Mouse (Mus musculus): ENCODE measurements around the gene Tgfbr3.
A peak's percentile ranks its signal among the peaks of the same experiment; 100 is the strongest.
"Not testable (repeated sequence)": the region's sequence is repeated elsewhere in the genome, so short reads cannot be mapped to it uniquely, and the experiment has no call there.

The Tgfbr3 gene

GRCm38 (mm10) chr5:107282561-107283307 lies 6.7 kb downstream of the Tgfbr3 start:
- no peak for DNase-seq (ENCODE audit: low read depth, low spot score)

- no peak for DNase-seq (ENCODE audit: low read depth, low spot score)
Measured at GRCm38 (mm10) chr5:107279263-107279662, 10.2 kb downstream of the Tgfbr3 start.

DNA sequence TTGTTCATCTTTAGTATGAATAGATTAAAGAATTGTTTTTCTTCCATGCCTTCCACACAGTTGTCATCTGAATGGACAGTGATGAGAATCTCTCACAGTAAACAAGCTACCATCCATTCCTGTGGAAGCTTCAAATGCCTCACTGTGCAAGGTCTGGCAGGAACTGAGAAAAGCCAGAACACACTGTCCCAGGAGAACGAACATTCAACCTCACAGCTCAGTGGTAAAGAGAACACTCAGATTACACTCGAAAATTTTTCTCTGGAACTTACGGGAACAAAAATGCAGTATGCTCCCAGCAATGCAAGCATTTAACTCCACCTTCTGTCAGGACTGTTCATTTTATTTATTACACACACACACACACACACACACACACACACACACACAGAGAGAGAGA lies 13.2 kb downstream of the Tgfbr3 start:
- no peak for DNase-seq (ENCODE audit: low read depth, low spot score)

GRCm38 (mm10) chr5:107272252-107273028 lies 17.0 kb downstream of the Tgfbr3 start:
- DNase-seq (ENCODE audit: low read depth, low spot score), result no peak

GRCm38 (mm10) chr5:107269006-107269328 lies 20.5 kb downstream of the Tgfbr3 start:
- DNase-seq (ENCODE audit: low read depth, low spot score), result no peak

- DNase-seq (ENCODE audit: low read depth, low spot score), result no peak
Measured at GRCm38 (mm10) chr5:107268121-107269005, 21.1 kb downstream of the Tgfbr3 start.

DNA sequence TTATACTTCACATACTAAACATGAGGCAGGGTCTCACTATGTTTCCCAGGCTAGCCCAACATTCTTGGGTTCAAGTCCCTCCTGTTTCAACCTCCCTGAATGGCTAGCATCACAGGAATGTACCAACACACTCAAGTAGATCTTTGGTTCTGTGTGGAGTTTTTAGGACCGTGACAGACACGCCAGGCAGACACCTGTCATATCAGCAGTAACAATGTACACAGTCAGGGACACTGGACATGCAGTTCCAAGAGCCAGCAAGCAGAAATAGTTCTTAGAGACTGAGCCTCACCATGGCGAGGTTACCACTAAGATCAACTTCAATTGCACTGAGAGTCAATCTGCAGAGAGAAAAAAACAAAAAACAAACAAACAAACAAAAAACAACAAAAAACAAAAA lies 22.9 kb downstream of the Tgfbr3 start:
- DNase-seq (ENCODE audit: low read depth, low spot score), result no peak

- no peak for DNase-seq (ENCODE audit: low read depth, low spot score)
Measured at GRCm38 (mm10) chr5:107264426-107265360, 24.7 kb downstream of the Tgfbr3 start.

- DNase-seq (ENCODE audit: low read depth, low spot score), result no peak
Measured at GRCm38 (mm10) chr5:107263836-107264235, 25.6 kb downstream of the Tgfbr3 start.

DNA sequence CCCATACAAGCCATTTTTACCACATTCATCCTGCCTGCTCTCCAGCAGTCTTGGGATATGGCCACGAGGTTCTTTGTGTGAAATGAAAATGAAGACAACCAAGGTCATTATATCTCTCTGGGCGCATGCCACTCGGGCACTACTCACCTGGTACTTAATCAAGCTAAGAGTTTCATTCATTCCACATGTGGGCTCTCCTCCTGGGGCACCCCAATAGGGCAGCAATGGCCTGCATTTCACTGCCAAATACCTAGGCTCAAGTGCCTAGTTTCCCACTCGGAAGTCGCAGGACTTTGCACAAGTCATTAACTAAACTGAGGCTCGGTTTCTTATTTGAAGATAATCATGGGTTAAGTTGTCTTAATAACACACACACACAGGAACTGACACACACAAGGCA lies 27.5 kb downstream of the Tgfbr3 start:
- no peak for DNase-seq (ENCODE audit: low read depth, low spot score)

- no peak for DNase-seq (ENCODE audit: low read depth, low spot score)
Measured at GRCm38 (mm10) chr5:107260708-107261495, 28.5 kb downstream of the Tgfbr3 start.

- DNase-seq (ENCODE audit: low read depth, low spot score), result no peak
Measured at GRCm38 (mm10) chr5:107259487-107260040, 29.9 kb downstream of the Tgfbr3 start.

DNA sequence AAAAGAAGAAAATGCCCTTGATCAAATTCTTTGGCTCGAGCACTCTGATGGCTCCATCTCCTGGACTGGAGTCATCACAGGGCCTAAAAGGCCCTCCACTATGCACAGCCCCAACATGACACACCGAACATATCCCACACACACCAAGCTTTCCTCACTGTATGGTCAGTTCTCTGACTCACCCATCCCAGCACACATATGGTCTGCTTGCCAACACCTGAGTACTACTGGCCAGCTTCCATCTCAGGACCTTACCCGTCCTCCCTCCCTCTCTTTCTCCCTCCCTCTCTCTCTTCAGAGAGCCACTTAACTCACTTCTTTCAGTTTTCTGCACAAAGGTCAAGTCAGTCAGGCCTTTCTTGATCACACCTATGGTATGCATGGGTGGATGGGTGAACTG lies 36.0 kb downstream of the Tgfbr3 start:
- DNase-seq (ENCODE audit: low read depth, low spot score), result no peak

DNA sequence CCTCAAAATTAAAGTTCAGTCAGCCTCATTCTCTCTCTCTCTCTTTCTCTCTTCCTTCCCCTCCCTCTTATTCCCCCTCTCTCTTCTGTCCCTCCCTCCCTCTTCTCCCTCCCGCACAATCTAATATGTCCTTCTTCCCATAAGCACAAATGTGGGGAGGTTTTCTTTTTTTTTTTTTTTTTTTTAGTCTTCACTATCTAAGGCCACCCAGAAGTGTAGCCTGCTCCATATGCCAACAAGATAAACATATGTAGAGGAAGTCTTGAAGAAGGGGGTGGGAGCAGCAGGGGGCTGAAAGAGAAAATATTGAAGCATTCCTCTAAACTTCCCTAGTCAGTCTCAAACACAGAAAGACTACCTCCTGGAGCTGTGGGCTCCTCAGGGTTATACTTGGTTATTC lies 37.0 kb downstream of the Tgfbr3 start:
- DNase-seq (ENCODE audit: low read depth, low spot score), result no peak

GRCm38 (mm10) chr5:107251751-107252305 lies 37.6 kb downstream of the Tgfbr3 start:
- peak; percentile 70 for DNase-seq (ENCODE audit: low read depth, low spot score)

DNA sequence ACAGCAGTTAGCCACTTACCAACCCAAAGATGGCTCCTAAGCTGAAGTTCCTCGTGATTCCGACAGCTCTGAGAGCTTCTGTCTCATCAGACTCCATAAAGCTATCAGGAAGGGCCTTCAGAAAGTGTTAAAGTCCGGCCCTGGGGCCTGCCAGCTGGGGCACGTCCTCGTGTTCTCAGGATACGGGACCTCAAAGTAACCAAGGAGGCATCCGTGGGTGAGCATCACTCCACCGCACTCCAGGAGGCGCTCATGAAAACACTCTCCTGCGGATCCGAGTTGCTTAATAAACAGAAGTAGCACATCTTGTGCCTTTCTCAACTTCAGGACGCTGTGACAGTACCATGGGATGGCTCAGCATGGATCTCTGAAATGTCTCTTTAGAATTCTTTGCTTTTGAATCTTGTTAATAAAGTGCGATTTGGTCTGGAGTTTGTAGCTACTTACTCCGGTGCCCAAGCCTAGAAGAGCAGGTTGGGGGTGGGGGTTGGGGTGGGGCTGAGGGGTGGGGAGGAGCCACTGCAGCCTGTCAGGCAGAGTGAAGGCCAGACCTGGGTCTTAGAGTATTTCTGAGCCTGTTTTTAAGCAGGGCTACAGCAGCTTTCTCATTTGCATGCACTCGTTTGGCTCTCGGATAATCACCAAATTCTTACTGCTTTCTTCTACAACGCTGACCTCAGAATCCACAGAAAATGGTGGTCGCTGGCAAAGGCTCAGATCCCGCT lies 38.7 kb downstream of the Tgfbr3 start:
- no peak for DNase-seq (ENCODE audit: low read depth, low spot score)

GRCm38 (mm10) chr5:107248732-107249131 lies 40.7 kb downstream of the Tgfbr3 start:
- DNase-seq (ENCODE audit: low read depth, low spot score), result no peak

DNA sequence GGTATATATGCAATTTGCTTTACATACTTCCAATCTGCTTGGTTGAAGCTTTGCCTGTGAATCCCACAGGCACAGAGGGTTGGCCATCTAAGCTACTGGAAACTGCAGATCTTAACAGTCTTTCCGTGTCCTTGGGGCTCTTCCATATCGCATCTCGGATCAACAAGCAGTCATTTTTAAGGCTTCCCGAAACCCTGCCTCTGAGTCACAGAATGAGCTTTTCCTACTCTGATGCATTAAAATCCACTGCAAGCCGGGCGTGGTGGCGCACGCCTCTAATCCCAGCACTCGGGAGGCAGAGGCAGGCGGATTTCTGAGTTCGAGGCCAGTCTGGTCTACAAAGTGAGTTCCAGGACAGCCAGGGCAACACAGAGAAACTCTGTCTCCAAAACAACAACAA lies 41.1 kb downstream of the Tgfbr3 start:
- not testable (repeated sequence) for DNase-seq (ENCODE audit: low read depth, low spot score)

- no peak for DNase-seq (ENCODE audit: low read depth, low spot score)
Measured at GRCm38 (mm10) chr5:107247786-107248185, 41.6 kb downstream of the Tgfbr3 start.
